ENCODE assay signal across 15 mouse cellular contexts in genomic region chr16:91462644-91463043, GRCm38 (mm10). TPM values are rescaled to one million over a fixed set of nuclear protein-coding genes. Genes with fewer than 3 reads are reported as not detected.
DNase-seq lines count a peak whose midpoint lies in the region; ATAC-seq and TF ChIP-seq lines count a peak whose summit lies in the region.
"Had no signal": no experiment of that assay in that cellular context is flagged by ENCODE, and none has a peak within 500 bp of the region (broad histone marks: within the 10 kb centered on the region; RNA-seq: fewer than 3 reads in every experiment).

No protein-coding gene starts in this region.

- H3K4me1 ChIP-seq in liver, embryonic 11.5 days (replicated peaks; ENCODE audit: control insufficient read depth, insufficient read depth, low read length): peaks cover 32% of the 10 kb centered on the region
- H3K4me1 ChIP-seq in heart, embryonic 11.5 days (ENCODE audit: control insufficient read depth, insufficient read depth, low read length): peaks cover 20% of the 10 kb centered on the region
- peaks cover 16% of the 10 kb centered on the region for H3K4me1 ChIP-seq in kidney, adult 2 months (ENCODE audit: control insufficient read depth, insufficient read depth, low read length)
- peaks cover 42% of the 10 kb centered on the region for H3K4me1 ChIP-seq in liver, postnatal 0 days (ENCODE audit: insufficient read depth)

- no peaks in the 10 kb centered on the region for H3K9me3 ChIP-seq in liver, embryonic 11.5 days (ENCODE audit: control insufficient read depth, low read length)
- H3K9me3 ChIP-seq in heart, embryonic 11.5 days (replicated peaks; ENCODE audit: control insufficient read depth, low read length): no peaks in the 10 kb centered on the region
- H3K9me3 ChIP-seq in liver, postnatal 0 days (ENCODE audit: low read length): no peaks in the 10 kb centered on the region
- H3K9me3 ChIP-seq: embryonic facial prominence, embryonic 12.5 days; forebrain, embryonic 13.5 days; limb, embryonic 15.5 days; neural tube, embryonic 12.5 days had no signal

- no peak for TF ChIP-seq EP300 in liver, postnatal 0 days (IDR thresholded peaks at IDR 0.05; ENCODE audit: low read depth)

- DNase-seq in liver, embryonic 11.5 days (ENCODE audit: low spot score): no peak
- DNase-seq in liver: no peak
- DNase-seq in kidney, adult 2 months: peak; percentile 78
- no peak for DNase-seq in liver, postnatal 0 days
- no peak for DNase-seq in cerebellum, adult 18-20 months
- DNase-seq in ovary, adult 18-20 months (ENCODE audit: low spot score): no peak
- DNase-seq: cerebellum, adult 9-10 months; gastrocnemius, postnatal 36 days; right cerebral cortex, postnatal 14 days had no signal

- WGBS in liver, embryonic 11.5 days: 71% methylated on average over 3 of the region's 3 CpGs
- WGBS in heart, embryonic 11.5 days (ENCODE audit: insufficient replicate concordance): 44% methylated on average over 3 of the region's 3 CpGs
- WGBS in kidney, adult 2 months: 45% methylated on average over 3 of the region's 3 CpGs
- WGBS in liver, postnatal 0 days (ENCODE audit: insufficient replicate concordance): 67% methylated on average over 3 of the region's 3 CpGs

- H3K9ac ChIP-seq in liver, embryonic 11.5 days (ENCODE audit: low read depth, low read length): no peak overlapping the region
- H3K9ac ChIP-seq in heart, embryonic 11.5 days (ENCODE audit: low read depth, low read length): peak overlapping the region; percentile 46; the same call in 1 of the 2 replicates
- no peak overlapping the region; the same call in 1 of the 2 replicates for H3K9ac ChIP-seq in liver, postnatal 0 days (replicated peaks)
- H3K9ac ChIP-seq: embryonic facial prominence, embryonic 12.5 days; forebrain, embryonic 13.5 days; limb, embryonic 15.5 days; neural tube, embryonic 12.5 days had no signal

- no peak for ATAC-seq in liver, embryonic 11.5 days (replicated peaks; ENCODE audit: low FRiP score)
- no peak for ATAC-seq in heart, embryonic 11.5 days (replicated peaks; ENCODE audit: insufficient number of reproducible peaks, low FRiP score, low TSS enrichment)
- no peak for ATAC-seq in liver, postnatal 0 days
- ATAC-seq: forebrain, embryonic 13.5 days had no signal

- TF ChIP-seq CTCF in kidney, adult 2 months (conservative IDR thresholded peaks at IDR 0.05; ENCODE audit: insufficient read depth, insufficient read length, low read depth, low read length): no peak
- no peak for TF ChIP-seq CTCF in liver, postnatal 0 days (IDR thresholded peaks at IDR 0.05; ENCODE audit: low read depth)

- H3K27me3 ChIP-seq in liver, embryonic 11.5 days (replicated peaks; ENCODE audit: control insufficient read depth, insufficient read depth, low read length): no peaks in the 10 kb centered on the region
- H3K27me3 ChIP-seq in heart, embryonic 11.5 days (ENCODE audit: control insufficient read depth, insufficient read depth, low read length): no peaks in the 10 kb centered on the region
- no peaks in the 10 kb centered on the region for H3K27me3 ChIP-seq in kidney, adult 2 months (replicated peaks; ENCODE audit: control insufficient read depth, insufficient read depth, low read length)
- no peaks in the 10 kb centered on the region for H3K27me3 ChIP-seq in liver, postnatal 0 days (ENCODE audit: insufficient read depth, low read length)
- H3K27me3 ChIP-seq: embryonic facial prominence, embryonic 12.5 days; forebrain, embryonic 13.5 days; limb, embryonic 15.5 days; neural tube, embryonic 12.5 days had no signal

- peak overlapping the region; percentile 59 for H3K27ac ChIP-seq in liver, embryonic 11.5 days (ENCODE audit: low read depth, low read length)
- H3K27ac ChIP-seq in heart, embryonic 11.5 days (ENCODE audit: low read depth, low read length): peak overlapping the region; percentile 57; the same call in 1 of the 2 replicates
- H3K27ac ChIP-seq in kidney, adult 2 months (ENCODE audit: insufficient read depth, low read depth, low read length): peak overlapping the region; percentile 60
- H3K27ac ChIP-seq in liver, postnatal 0 days (ENCODE audit: low read depth): peak overlapping the region; percentile 85
- H3K27ac ChIP-seq: embryonic facial prominence, embryonic 12.5 days; forebrain, embryonic 13.5 days; limb, embryonic 15.5 days; neural tube, embryonic 12.5 days; stomach, postnatal 0 days had no signal

- no peaks in the 10 kb centered on the region for H3K36me3 ChIP-seq in liver, embryonic 11.5 days (ENCODE audit: control insufficient read depth, insufficient read depth, low read length)
- H3K36me3 ChIP-seq in heart, embryonic 11.5 days (ENCODE audit: control insufficient read depth, insufficient read depth, low read length): no peaks in the 10 kb centered on the region
- H3K36me3 ChIP-seq in kidney, adult 2 months (ENCODE audit: control insufficient read depth, insufficient read depth, low read length): no peaks in the 10 kb centered on the region
- no peaks in the 10 kb centered on the region for H3K36me3 ChIP-seq in liver, postnatal 0 days (replicated peaks; ENCODE audit: insufficient read depth, low read length)
- H3K36me3 ChIP-seq: embryonic facial prominence, embryonic 12.5 days; limb, embryonic 15.5 days; neural tube, embryonic 12.5 days had no signal

- H3K4me3 ChIP-seq in liver, embryonic 11.5 days (ENCODE audit: low read depth, low read length): no peak overlapping the region
- no peak overlapping the region for H3K4me3 ChIP-seq in heart, embryonic 11.5 days (ENCODE audit: low read depth, low read length)
- H3K4me3 ChIP-seq in kidney, adult 2 months (ENCODE audit: insufficient read depth, low read depth, low read length): no peak overlapping the region
- no peak overlapping the region for H3K4me3 ChIP-seq in liver, postnatal 0 days (ENCODE audit: low read depth, low read length)
- H3K4me3 ChIP-seq: embryonic facial prominence, embryonic 12.5 days; forebrain, embryonic 13.5 days; limb, embryonic 15.5 days; neural tube, embryonic 12.5 days had no signal

- TF ChIP-seq POLR2A in kidney, adult 2 months (IDR thresholded peaks at IDR 0.05; ENCODE audit: low read depth, low read length): no peak

- H3K4me2 ChIP-seq in liver, embryonic 11.5 days: no peak overlapping the region
- no peak overlapping the region for H3K4me2 ChIP-seq in heart, embryonic 11.5 days
- H3K4me2 ChIP-seq in liver, postnatal 0 days (ENCODE audit: low read depth, low read length): no peak overlapping the region
- H3K4me2 ChIP-seq: embryonic facial prominence, embryonic 12.5 days; forebrain, embryonic 13.5 days; limb, embryonic 15.5 days; neural tube, embryonic 12.5 days had no signal

RNA-seq across cellular contexts. Expression of gene Ifnar1, which starts 22.4 kb away (rescaled TPM):
- 32.6 and 35.5 TPM in 2 replicates for polyA plus RNA-seq in liver, embryonic 11.5 days (2014; fragmentation: Nextera tagmentation; extraction: Ambion mirVana)
- 37.1 and 38.6 TPM in 2 replicates for polyA plus RNA-seq in heart, embryonic 11.5 days (2014; fragmentation: Nextera tagmentation; extraction: Ambion mirVana)
- polyA plus RNA-seq in kidney, adult 2 months (2012; rRNA removed): 20.8 and 22.2 TPM in 2 replicates
- polyA plus RNA-seq in liver, postnatal 0 days (2015; fragmentation: Nextera tagmentation; extraction: Ambion mirVana): 16.3 and 16.6 TPM in 2 replicates

RNA-seq across cellular contexts. Expression of gene Il10rb, which starts 56.7 kb away (rescaled TPM):
- polyA plus RNA-seq in liver, embryonic 11.5 days (2014; fragmentation: Nextera tagmentation; extraction: Ambion mirVana): 29.8 and 32.9 TPM in 2 replicates
- polyA plus RNA-seq in heart, embryonic 11.5 days (2014; fragmentation: Nextera tagmentation; extraction: Ambion mirVana): 38.6 and 46.9 TPM in 2 replicates
- polyA plus RNA-seq in kidney, adult 2 months (2012; rRNA removed): 65.8 and 66.0 TPM in 2 replicates
- polyA plus RNA-seq in liver, postnatal 0 days (2015; fragmentation: Nextera tagmentation; extraction: Ambion mirVana): 25.5 and 26.4 TPM in 2 replicates
